Mouse (Mus musculus) CH12.LX (cell line): ENCODE results near the gene Ces4a. TPM values are rescaled to one million over a fixed set of nuclear protein-coding genes. Genes with fewer than 3 reads are reported as not detected.
A peak's percentile ranks its signal among the peaks of the same experiment; 100 is the strongest.

ENCODE experiments used
- DNase-seq: peaks from one replicate; pipeline ENCODE4 v3.0.0-alpha.2; 2013; ENCODE audit errors: extremely low read depth
- H3K27ac ChIP-seq: 2 replicates; pipeline ENCODE4 v1.5.1; 2012; ENCODE audit warnings: low read depth, mild to moderate bottlenecking, control low read depth, moderate library complexity; ENCODE audit not compliant: insufficient read depth
- H3K27me3 ChIP-seq: replicated peaks from 2 replicates; pipeline ENCODE3; 2012; ENCODE audit warnings: inconsistent platforms
- H3K36me3 ChIP-seq, 2 experiments: replicated peaks in 1 of 2; 2 replicates each; pipeline versions ENCODE3 to v1.6.1; 2012; ENCODE audit warnings: inconsistent platforms in 1 of 2, low read length in 1 of 2, mild to moderate bottlenecking in 1 of 2, mixed read lengths in 1 of 2, moderate library complexity in 1 of 2; ENCODE audit not compliant: control insufficient read depth in 1 of 2, insufficient read depth in 1 of 2
- H3K4me1 ChIP-seq, 2 experiments: 2 replicates each; pipeline ENCODE4 v1.6.1; 2012; ENCODE audit warnings: inconsistent platforms in 1 of 2, moderate library complexity in 1 of 2; ENCODE audit not compliant: insufficient read depth in 2 of 2, control insufficient read depth in 1 of 2
- H3K4me2 ChIP-seq: 2 replicates; pipeline ENCODE4 v1.6.1; 2012; ENCODE audit warnings: low read depth, mild to moderate bottlenecking, control low read depth; ENCODE audit not compliant: poor library complexity, insufficient read depth, severe bottlenecking
- H3K4me3 ChIP-seq, 3 experiments: fragments of 150-350 bp in 1 of 3; sonication (generic) in 1 of 3; replicated peaks in 1 of 3; 2 replicates each; pipeline versions ENCODE3 to v1.5.1; 2011 to 2012; ENCODE audit warnings: low read depth in 2 of 3, low read length in 2 of 3, mild to moderate bottlenecking in 2 of 3, moderate library complexity in 2 of 3, control low read depth in 1 of 3, improper control_type of control experiment in 1 of 3, inconsistent platforms in 1 of 3, mixed read lengths in 1 of 3; ENCODE audit not compliant: poor library complexity in 1 of 3
- H3K79me2 ChIP-seq: replicated peaks from 2 replicates; pipeline ENCODE4 v1.6.1; 2012; ENCODE audit warnings: mild to moderate bottlenecking, moderate library complexity; ENCODE audit not compliant: control insufficient read depth, poor library complexity, insufficient read depth, severe bottlenecking; ENCODE audit errors: extremely low read depth
- H3K9ac ChIP-seq: 2 replicates; pipeline ENCODE4 v1.6.1; 2012; ENCODE audit warnings: low read depth, mild to moderate bottlenecking, control low read depth, moderate library complexity; ENCODE audit not compliant: insufficient read depth
- H3K9me3 ChIP-seq: replicated peaks from 2 replicates; pipeline ENCODE3; 2012; ENCODE audit warnings: low read length, inconsistent platforms, mixed read lengths
- BHLHE40 ChIP-seq: IDR thresholded peaks from 2 replicates; pipeline ENCODE4 v1.6.1; 2011; ENCODE audit warnings: mild to moderate bottlenecking, low read depth, low read length, improper control_type of control experiment
- CHD1 ChIP-seq: IDR thresholded peaks from 2 replicates; pipeline ENCODE4 v1.6.1; 2012; ENCODE audit warnings: low read depth, low read length, improper control_type of control experiment, inconsistent platforms
- CHD2 ChIP-seq: IDR thresholded peaks from 2 replicates; pipeline ENCODE4 v1.6.1; 2011; ENCODE audit warnings: low read length, improper control_type of control experiment
- CTCF ChIP-seq, 2 experiments: IDR thresholded peaks in 1 of 2; conservative IDR thresholded peaks in 1 of 2; 2 replicates each; pipeline ENCODE4 v1.5.1; 2011 to 2012; ENCODE audit warnings: low read depth in 2 of 2, low read length in 2 of 2, improper control_type of control experiment in 1 of 2, inconsistent platforms in 1 of 2, mild to moderate bottlenecking in 1 of 2, moderate library complexity in 1 of 2
- E2F4 ChIP-seq: IDR thresholded peaks from 2 replicates; pipeline ENCODE4 v1.6.1; 2011; ENCODE audit warnings: low read depth, low read length, improper control_type of control experiment; ENCODE audit not compliant: insufficient replicate concordance
- ELF1 ChIP-seq: IDR thresholded peaks from 2 replicates; pipeline ENCODE4 v1.6.1; 2014; ENCODE audit warnings: low read depth, mild to moderate bottlenecking, inconsistent platforms, low read length, improper control_type of control experiment
- EP300 ChIP-seq: IDR thresholded peaks from 2 replicates; pipeline ENCODE4 v1.6.1; 2011; ENCODE audit warnings: low read length, improper control_type of control experiment
- ETS1 ChIP-seq: conservative IDR thresholded peaks from 2 replicates; pipeline ENCODE4 v1.6.1; 2012; ENCODE audit warnings: low read depth, mild to moderate bottlenecking, inconsistent platforms, low read length, improper control_type of control experiment, moderate library complexity
- GABPA ChIP-seq: IDR thresholded peaks from 2 replicates; pipeline ENCODE4 v1.6.1; 2012; ENCODE audit warnings: low read depth, low read length, improper control_type of control experiment, inconsistent platforms; ENCODE audit not compliant: insufficient replicate concordance
- HCFC1 ChIP-seq: IDR thresholded peaks from 2 replicates; pipeline ENCODE4 v1.6.1; 2012; ENCODE audit warnings: low read depth, mild to moderate bottlenecking, inconsistent platforms, low read length, improper control_type of control experiment
- IRF4 ChIP-seq: IDR thresholded peaks from 2 replicates; pipeline ENCODE4 v1.6.1; 2014; ENCODE audit warnings: low read depth, mild to moderate bottlenecking, inconsistent platforms, low read length, improper control_type of control experiment
- JUN ChIP-seq: IDR thresholded peaks from 2 replicates; pipeline ENCODE4 v1.6.1; 2011; ENCODE audit warnings: low read depth, mild to moderate bottlenecking, low read length, improper control_type of control experiment, moderate library complexity; ENCODE audit not compliant: insufficient read depth
- JUND ChIP-seq: conservative IDR thresholded peaks from 2 replicates; pipeline ENCODE4 v1.6.1; 2011; ENCODE audit warnings: low read depth, low read length, improper control_type of control experiment
- KAT2A ChIP-seq: IDR thresholded peaks from 2 replicates; pipeline ENCODE4 v1.6.1; 2012; ENCODE audit warnings: low read length, improper control_type of control experiment, inconsistent platforms; ENCODE audit not compliant: insufficient replicate concordance
- MAFK ChIP-seq: IDR thresholded peaks from 2 replicates; pipeline ENCODE4 v1.6.1; 2011; ENCODE audit warnings: low read length, improper control_type of control experiment; ENCODE audit not compliant: insufficient replicate concordance
- MAX ChIP-seq: IDR thresholded peaks from 2 replicates; pipeline ENCODE4 v1.6.1; 2011; ENCODE audit warnings: low read length, improper control_type of control experiment
- MAZ ChIP-seq: IDR thresholded peaks from 2 replicates; pipeline ENCODE4 v1.6.1; 2012; ENCODE audit warnings: low read depth, mild to moderate bottlenecking, inconsistent platforms, low read length, improper control_type of control experiment, moderate library complexity
- MEF2A ChIP-seq: IDR thresholded peaks from 2 replicates; pipeline ENCODE4 v1.6.1; 2014; ENCODE audit warnings: low read depth, mild to moderate bottlenecking, inconsistent platforms, low read length, improper control_type of control experiment, borderline replicate concordance
- MXI1 ChIP-seq: IDR thresholded peaks from 2 replicates; pipeline ENCODE4 v1.6.1; 2011; ENCODE audit warnings: mild to moderate bottlenecking, low read depth, low read length, improper control_type of control experiment
- MYC ChIP-seq: IDR thresholded peaks from 2 replicates; pipeline ENCODE4 v1.6.1; 2011; ENCODE audit warnings: low read depth, mild to moderate bottlenecking, improper control_type of control experiment, low read length
- NELFE ChIP-seq: IDR thresholded peaks from 2 replicates; pipeline ENCODE4 v1.6.1; 2011; ENCODE audit warnings: low read depth, low read length, improper control_type of control experiment
- NRF1 ChIP-seq: IDR thresholded peaks from 2 replicates; pipeline ENCODE4 v1.6.1; 2014; ENCODE audit warnings: low read depth, mild to moderate bottlenecking, inconsistent platforms, low read length, improper control_type of control experiment, moderate library complexity
- PAX5 ChIP-seq: IDR thresholded peaks from 2 replicates; pipeline ENCODE4 v1.6.1; 2012; ENCODE audit warnings: low read length, inconsistent platforms, mixed read lengths
- POLR2A ChIP-seq: IDR thresholded peaks from 2 replicates; pipeline ENCODE4 v1.6.1; 2011; ENCODE audit warnings: low read depth, mild to moderate bottlenecking, improper control_type of control experiment, low read length
- POLR2AphosphoS2 ChIP-seq: IDR thresholded peaks from 2 replicates; pipeline ENCODE4 v1.6.1; 2011; ENCODE audit warnings: low read depth, low read length, improper control_type of control experiment
- RAD21 ChIP-seq: IDR thresholded peaks from 2 replicates; pipeline ENCODE4 v1.6.1; 2011; ENCODE audit warnings: low read depth, mild to moderate bottlenecking, low read length, improper control_type of control experiment, moderate library complexity
- RCOR1 ChIP-seq: conservative IDR thresholded peaks from 2 replicates; pipeline ENCODE4 v1.6.1; 2012; ENCODE audit warnings: low read depth, mild to moderate bottlenecking, inconsistent platforms, low read length, improper control_type of control experiment
- SIN3A ChIP-seq: IDR thresholded peaks from 2 replicates; pipeline ENCODE4 v1.6.1; 2012; ENCODE audit warnings: low read length, improper control_type of control experiment, inconsistent platforms
- SMC3 ChIP-seq: IDR thresholded peaks from 2 replicates; pipeline ENCODE4 v1.6.1; 2011; ENCODE audit warnings: low read depth, low read length, improper control_type of control experiment
- TBP ChIP-seq: conservative IDR thresholded peaks from 2 replicates; pipeline ENCODE4 v1.6.1; 2011; ENCODE audit warnings: low read depth, low read length, improper control_type of control experiment
- TCF12 ChIP-seq: IDR thresholded peaks from 2 replicates; pipeline ENCODE4 v1.6.1; 2014; ENCODE audit warnings: low read depth, mild to moderate bottlenecking, inconsistent platforms, low read length, improper control_type of control experiment
- UBTF ChIP-seq: IDR thresholded peaks from 2 replicates; pipeline ENCODE4 v1.6.1; 2012; ENCODE audit warnings: low read depth, mild to moderate bottlenecking, inconsistent platforms, low read length, improper control_type of control experiment, moderate library complexity
- USF1 ChIP-seq: IDR thresholded peaks from 2 replicates; pipeline ENCODE4 v1.6.1; 2014; ENCODE audit warnings: low read depth, mild to moderate bottlenecking, inconsistent platforms, low read length, improper control_type of control experiment
- USF2 ChIP-seq: conservative IDR thresholded peaks from 2 replicates; pipeline ENCODE4 v1.6.1; 2011; ENCODE audit warnings: low read depth, low read length, improper control_type of control experiment
- ZC3H11A ChIP-seq: IDR thresholded peaks from 2 replicates; pipeline ENCODE4 v1.6.1; 2012; ENCODE audit warnings: low read depth, mild to moderate bottlenecking, inconsistent platforms, low read length, improper control_type of control experiment
- ZKSCAN1 ChIP-seq: IDR thresholded peaks from 2 replicates; pipeline ENCODE4 v1.6.1; 2012; ENCODE audit warnings: low read depth, inconsistent platforms, low read length, improper control_type of control experiment, borderline replicate concordance
- ZMIZ1 ChIP-seq: IDR thresholded peaks from 2 replicates; pipeline ENCODE4 v1.6.1; 2012; ENCODE audit warnings: low read depth, mild to moderate bottlenecking, inconsistent platforms, low read length, improper control_type of control experiment
- ZNF384 ChIP-seq: IDR thresholded peaks from 2 replicates; pipeline ENCODE4 v1.6.1; 2012; ENCODE audit warnings: low read depth, low read length, improper control_type of control experiment, inconsistent platforms
- dilution Hi-C: fragments of 300-500 bp; cut with MboI; formaldehyde crosslinking; loops from 2 replicates; pipeline ENCODE4 v1.14.3; 2020; ENCODE audit warnings: low sequenced_read_pairs; ENCODE audit not compliant: extremely low pct_unique_long_range_greater_than_20kb, extremely low pct_ligation_motif_present
- in situ Hi-C: fragments of 300-500 bp; cut with MboI; formaldehyde crosslinking; loops from 3 replicates; pipeline ENCODE4 v1.14.3; 2019; ENCODE audit warnings: low sequenced_read_pairs, low pct_ligation_motif_present, low pct_unique_long_range_greater_than_20kb, mixed read lengths
- polyA plus RNA-seq: library from polyadenylated mRNA; unstranded; fragments of >175 nt; gene quantifications from 2 replicates; pipeline ENCODE4 v1.2.1, GENCODE M21; 2012; ENCODE audit warnings: low read depth; ENCODE audit not compliant: insufficient read length
- total RNA-seq, 2 experiments: library from RNA; depleted of rRNA; stranded (reverse); fragments of 300-350 nt in 1 of 2; fragments of >200 nt in 1 of 2; gene quantifications; 2 replicates each; pipeline ENCODE4 v1.2.3; 2012 to 2014

Gene Ces4a
- total and polyA plus RNA-seq, 3 experiments = not detected

- peak overlapping the region; percentile 86 to 95 (median 87) for H3K4me3 ChIP-seq
- peaks cover 41% of the 10 kb centered on the region for H3K79me2 ChIP-seq
- H3K4me2 ChIP-seq = peak overlapping the region; percentile 61; the same call in 1 of the 2 replicates
- peak; percentile 44 for DNase-seq
- H3K27me3 ChIP-seq = no peaks in the 10 kb centered on the region
- in situ Hi-C loops = no loop called here
- H3K36me3 ChIP-seq = peaks cover 4 to 23% of the 10 kb centered on the region in 2 experiments
- H3K27ac ChIP-seq = peak overlapping the region; percentile 76
- peaks cover 4 to 24% of the 10 kb centered on the region in 2 experiments for H3K4me1 ChIP-seq
- peak overlapping the region; percentile 92 for H3K9ac ChIP-seq
- no peaks in the 10 kb centered on the region for H3K9me3 ChIP-seq
- dilution Hi-C loops = no loop called here
- TF ChIP-seq RCOR1 = no peak
- no peak for TF ChIP-seq MEF2A
- TF ChIP-seq ZNF384 = no peak
- TF ChIP-seq PAX5 = no peak
- TF ChIP-seq RAD21 = no peak
- peak; percentile 26; the same call in 1 of the 2 replicates for TF ChIP-seq HCFC1
- TF ChIP-seq ZKSCAN1 = no peak
- TF ChIP-seq TBP = no peak
- TF ChIP-seq BHLHE40 = no peak
- TF ChIP-seq ZC3H11A = no peak
- TF ChIP-seq MAZ = 0 out of 2 replicates have a peak, but pooled peaks have one; percentile 19
- TF ChIP-seq MXI1 = no peak; the same call in 1 of the 2 replicates
- TF ChIP-seq USF1 = no peak
- TF ChIP-seq MAX = no peak
- no peak for TF ChIP-seq POLR2AphosphoS2
- TF ChIP-seq JUN = no peak
- TF ChIP-seq SIN3A = peak; percentile 34; the same call in 1 of the 2 replicates
- TF ChIP-seq NRF1 = peak; percentile 66
- TF ChIP-seq UBTF = peak; percentile 31; the same call in 1 of the 2 replicates
- no peak for TF ChIP-seq NELFE
- no peak for TF ChIP-seq CHD1
- no peak for TF ChIP-seq SMC3
- TF ChIP-seq GABPA = no peak
- TF ChIP-seq E2F4 = no peak
- peak; percentile 45; the same call in 1 of the 2 replicates for TF ChIP-seq IRF4
- no peak for TF ChIP-seq CHD2
- TF ChIP-seq JUND = no peak
- TF ChIP-seq USF2 = no peak
- no peak for TF ChIP-seq CTCF (conservative IDR thresholded peaks at IDR 0.05 in 1 of 2, IDR thresholded peaks at IDR 0.05 in 1 of 2; ENCODE audit: low read depth in 2 of 2, low read length in 2 of 2)
- no peak for TF ChIP-seq ETS1
- TF ChIP-seq MYC = no peak
- no peak for TF ChIP-seq TCF12
- TF ChIP-seq ZMIZ1 = no peak; the same call in none of the 2 replicates
- TF ChIP-seq MAFK = no peak
- no peak for TF ChIP-seq EP300
- TF ChIP-seq POLR2A = peak; percentile 45; the same call in 1 of the 2 replicates
- peak; percentile 88 for TF ChIP-seq ELF1
- TF ChIP-seq KAT2A = 0 out of 2 replicates have a peak, but pooled peaks have one; percentile 2
- TF ChIP-seq, all 38 proteins: peak for 9
These were observed 39.8 kb downstream of the Ces4a start for GRCm38 (mm10) chr8:105171116-105172002.
